Mouse (Mus musculus): ENCODE measurements at regions not wholly inside any gene's neighbourhood (a gene's known extent, or its start where the extent isn't known, plus 50 kb on each side); places are given as distances from the start of the nearest gene placed in this dataset.

GRCm38 (mm10) chr15:60096131-60096530, 79.7 kb upstream of the 4933412E24Rik start:
- H3K9ac ChIP-seq (ENCODE audit: control insufficient read depth, low read depth, low read length, poor library complexity, severe bottlenecking) = no peak overlapping the region
- DNase-seq (ENCODE audit: low read depth, low spot score) = no peak
- H3K9me3 ChIP-seq (replicated peaks; ENCODE audit: insufficient read depth, low read length) = no peaks in the 10 kb centered on the region
- H3K36me3 ChIP-seq (ENCODE audit: control insufficient read depth in 1 of 2, insufficient read depth in 2 of 2, low read length in 2 of 2) = no peaks in the 10 kb centered on the region
- H3K4me3 ChIP-seq (ENCODE audit: control insufficient read depth in 1 of 2, insufficient read depth in 1 of 2, low read depth in 2 of 2, low read length in 2 of 2) = no peak overlapping the region
- no peaks in the 10 kb centered on the region for H3K79me2 ChIP-seq (ENCODE audit: control insufficient read depth, insufficient read depth, low read length, poor library complexity)
- no peak overlapping the region for H3K27ac ChIP-seq (ENCODE audit: control insufficient read depth, low read depth, low read length)
- H3K4me1 ChIP-seq (ENCODE audit: control insufficient read depth in 1 of 2, insufficient read depth in 2 of 2, low read length in 2 of 2) = no peaks in the 10 kb centered on the region
- TF ChIP-seq SMC3 (IDR thresholded peaks at IDR 0.05; ENCODE audit: low read depth, low read length) = no peak
- H3K27me3 ChIP-seq (ENCODE audit: control insufficient read depth in 1 of 2, insufficient read depth in 2 of 2, low read length in 2 of 2) = no peaks in the 10 kb centered on the region

- Histone ChIP-seq H3K36me3 (ENCODE audit: control insufficient read depth in 1 of 2, insufficient read depth in 2 of 2, low read length in 2 of 2) (no peaks in the 10 kb centered on the region), H3K27me3 (ENCODE audit: control insufficient read depth in 1 of 2, insufficient read depth in 2 of 2, low read length in 2 of 2) (no peaks in the 10 kb centered on the region), H3K9ac (ENCODE audit: control insufficient read depth, low read depth, low read length, poor library complexity, severe bottlenecking) (no peak overlapping the region), H3K27ac (ENCODE audit: control insufficient read depth, low read depth, low read length) (no peak overlapping the region), H3K79me2 (ENCODE audit: control insufficient read depth, insufficient read depth, low read length, poor library complexity) (no peaks in the 10 kb centered on the region), H3K4me1 (ENCODE audit: control insufficient read depth in 1 of 2, insufficient read depth in 2 of 2, low read length in 2 of 2) (no peaks in the 10 kb centered on the region), H3K4me3 (ENCODE audit: control insufficient read depth in 1 of 2, insufficient read depth in 1 of 2, low read depth in 2 of 2, low read length in 2 of 2) (no peak overlapping the region), H3K9me3 (replicated peaks; ENCODE audit: insufficient read depth, low read length) (no peaks in the 10 kb centered on the region)
- TF ChIP-seq NELFE (IDR thresholded peaks at IDR 0.05; ENCODE audit: low read depth, low read length) (no peak), CHD2 (IDR thresholded peaks at IDR 0.05; ENCODE audit: low read length) (no peak), RCOR1 (IDR thresholded peaks at IDR 0.05; ENCODE audit: low read depth, low read length) (no peak), MYB (IDR thresholded peaks at IDR 0.05; ENCODE audit: low read depth, low read length) (no peak), TBP (IDR thresholded peaks at IDR 0.05; ENCODE audit: low read depth, low read length) (no peak), ZKSCAN1 (IDR thresholded peaks at IDR 0.05; ENCODE audit: low read depth, low read length) (no peak), POLR2AphosphoS5 (IDR thresholded peaks at IDR 0.05; ENCODE audit: borderline replicate concordance, low read depth, low read length) (no peak), E2F4 (IDR thresholded peaks at IDR 0.05; ENCODE audit: borderline replicate concordance, low read depth, low read length) (no peak), ZMIZ1 (IDR thresholded peaks at IDR 0.05; ENCODE audit: low read depth, low read length) (no peak), SIN3A (IDR thresholded peaks at IDR 0.05; ENCODE audit: low read length) (no peak), POLR2AphosphoS2 (IDR thresholded peaks at IDR 0.05; ENCODE audit: low read length) (no peak), CTCF (IDR thresholded peaks at IDR 0.05 in 2 of 3, conservative IDR thresholded peaks at IDR 0.05 in 1 of 3; ENCODE audit: control insufficient read depth in 1 of 3, insufficient read depth in 1 of 3, low read depth in 2 of 3, low read length in 3 of 3, poor library complexity in 1 of 3, severe bottlenecking in 1 of 3) (no peak), MXI1 (IDR thresholded peaks at IDR 0.05; ENCODE audit: low read depth, low read length) (no peak), SMC3 (IDR thresholded peaks at IDR 0.05; ENCODE audit: low read depth, low read length) (no peak), CHD1 (IDR thresholded peaks at IDR 0.05; ENCODE audit: low read depth, low read length) (no peak), BHLHE40 (IDR thresholded peaks at IDR 0.05; ENCODE audit: borderline replicate concordance, low read depth, low read length) (no peak), POLR2A (IDR thresholded peaks at IDR 0.05; ENCODE audit: control insufficient read depth in 1 of 2, insufficient read depth in 1 of 2, low read depth in 1 of 2, low read length in 2 of 2, poor library complexity in 1 of 2) (no peak), ZC3H11A (IDR thresholded peaks at IDR 0.05; ENCODE audit: low read depth, low read length) (no peak)
- no peak for DNase-seq (ENCODE audit: low read depth, low spot score)
Measured at GRCm38 (mm10) chr15:60089921-60090320, 73.5 kb upstream of the 4933412E24Rik start.

Data from MEL (cell line).